ENCODE assay signal across 24 mouse cellular contexts in the genomic region with DNA sequence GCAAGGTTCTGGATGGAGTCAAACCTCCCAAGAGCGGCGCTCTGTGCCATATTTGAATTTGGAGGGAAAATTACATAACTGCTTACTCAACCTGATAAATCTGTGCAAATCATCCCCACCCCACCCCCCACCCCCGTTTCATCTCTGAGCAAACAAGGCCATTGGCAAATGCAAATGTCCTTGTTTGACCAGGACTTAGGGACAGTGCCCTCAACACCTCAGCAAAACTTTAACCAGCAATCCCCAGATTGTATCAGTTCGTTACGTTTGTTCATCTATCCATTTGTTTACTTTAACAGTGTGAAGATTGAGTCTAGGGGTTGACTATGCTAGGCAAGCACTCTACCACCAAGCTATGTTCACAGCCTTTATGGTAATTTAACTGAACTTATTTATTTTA.
"Had no signal": no experiment of that assay in that cellular context is flagged by ENCODE, and none has a peak within 500 bp of the region (broad histone marks: within the 10 kb centered on the region; RNA-seq: fewer than 3 reads in every experiment).

No protein-coding gene starts in this region.

- ATAC-seq: intestine, embryonic 16.5 days had no signal

- H3K27me3 ChIP-seq: limb, embryonic 12.5 days; limb, embryonic 15.5 days; lung, embryonic 15.5 days; megakaryocyte, embryonic 14.5 days; neural tube, embryonic 13.5 days; stomach, embryonic 15.5 days had no signal

- H3K4me1 ChIP-seq: limb, embryonic 12.5 days; midbrain, embryonic 10.5 days; neural tube, embryonic 13.5 days had no signal

- H3K9ac ChIP-seq: limb, embryonic 12.5 days; limb, embryonic 15.5 days; lung, embryonic 15.5 days; neural tube, embryonic 13.5 days; stomach, embryonic 15.5 days had no signal

- DNase-seq: kidney, adult 18-20 months; kidney, adult 9 months; kidney, postnatal 25 days; layer of hippocampus, adult 9-11 months; left cerebral cortex, postnatal 4 days; lung, postnatal 10 days; lung, postnatal 36 days; midbrain, embryonic 14.5 days; retina, postnatal 1 day; right cerebral cortex, postnatal 25 days; spleen, adult 18-20 months; thymus, postnatal 25 days had no signal

- H3K9me3 ChIP-seq: limb, embryonic 12.5 days; limb, embryonic 15.5 days; lung, embryonic 15.5 days; midbrain, embryonic 10.5 days; neural tube, embryonic 13.5 days; stomach, embryonic 15.5 days had no signal

- H3K36me3 ChIP-seq: limb, embryonic 12.5 days; limb, embryonic 15.5 days; lung, embryonic 15.5 days; midbrain, embryonic 10.5 days; neural tube, embryonic 13.5 days; stomach, embryonic 15.5 days had no signal

- H3K4me2 ChIP-seq: limb, embryonic 12.5 days; limb, embryonic 15.5 days; lung, embryonic 15.5 days; neural tube, embryonic 13.5 days; stomach, embryonic 15.5 days had no signal

- H3K27ac ChIP-seq: kidney, postnatal 0 days; layer of hippocampus, adult 2 months; left cerebral cortex, adult 2 months; limb, embryonic 12.5 days; limb, embryonic 15.5 days; lung, embryonic 15.5 days; midbrain, embryonic 10.5 days; neural tube, embryonic 13.5 days; stomach, embryonic 15.5 days had no signal

- H3K4me3 ChIP-seq: layer of hippocampus, adult 2 months; left cerebral cortex, adult 2 months; limb, embryonic 12.5 days; limb, embryonic 15.5 days; lung, embryonic 15.5 days; megakaryocyte, embryonic 14.5 days; midbrain, embryonic 10.5 days; myocyte; neural tube, embryonic 13.5 days; stomach, embryonic 15.5 days had no signal
